Mouse (Mus musculus): ENCODE data around the gene Slc6a21.

GRCm38 (mm10) chr7:45322245-45322644, 44.9 kb downstream of the Slc6a21 start:
- TF ChIP-seq CTCF (IDR thresholded peaks at IDR 0.05; ENCODE audit: extremely low read depth, insufficient read depth, insufficient read length, insufficient replicate concordance) (no peak), POLR2A (IDR thresholded peaks at IDR 0.05; ENCODE audit: low read depth, low read length) (no peak)

Measured in spleen, adult 2 months (tissue).